Mouse (Mus musculus): ENCODE data around the gene Evl. TPM values are rescaled to one million over a fixed set of nuclear protein-coding genes. Genes with fewer than 3 reads are reported as not detected.

Evl gene
- total and polyA plus RNA-seq, 2 experiments from 2014 or later, result 230 to 285 TPM

DNA sequence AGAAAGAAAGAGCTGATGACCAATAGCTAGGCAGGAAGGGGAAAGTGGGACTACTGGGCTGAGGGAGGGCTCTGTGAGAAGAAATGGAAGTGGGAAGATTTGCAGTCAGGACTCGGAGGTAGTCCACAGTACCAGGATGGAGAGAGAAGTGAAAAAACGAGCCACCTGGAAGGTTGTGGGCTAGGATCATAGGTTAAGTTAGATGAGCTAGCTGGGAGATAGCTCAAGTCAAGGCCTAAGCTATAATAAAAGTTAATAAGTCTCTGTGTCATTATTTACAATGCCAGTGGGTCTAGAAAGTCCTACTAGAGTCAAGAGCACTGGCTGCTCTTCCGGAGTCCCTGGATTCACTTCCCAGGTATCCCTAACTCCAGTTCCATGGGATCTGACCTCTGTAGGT, 164.0 kb downstream of the Evl start:
- H3K27ac ChIP-seq (ENCODE audit: low read depth, low read length), result no peak overlapping the region
- no peaks in the 10 kb centered on the region for H3K9me3 ChIP-seq (ENCODE audit: low read length)
- H3K4me1 ChIP-seq (ENCODE audit: insufficient read depth, low read length), result no peaks in the 10 kb centered on the region
- no peak overlapping the region for H3K4me2 ChIP-seq (ENCODE audit: low read depth, low read length, poor library complexity, severe bottlenecking)
- TF ChIP-seq CTCF (IDR thresholded peaks at IDR 0.05), result no peak
- ATAC-seq (ENCODE audit: low FRiP score) (no peak), DNase-seq (ENCODE audit: low spot score) (no peak)
- no peak overlapping the region for H3K4me3 ChIP-seq (ENCODE audit: low read depth, low read length)
- no peaks in the 10 kb centered on the region for H3K27me3 ChIP-seq (ENCODE audit: insufficient read depth, low read length)
- no peak overlapping the region for H3K9ac ChIP-seq (replicated peaks; ENCODE audit: low read length, poor library complexity, severe bottlenecking)
- 91% methylated on average over 3 of the region's 3 CpGs for WGBS
- H3K36me3 ChIP-seq (ENCODE audit: insufficient read depth, low read length), result no peaks in the 10 kb centered on the region

GRCm38 (mm10) chr12:108722464-108722863, 167.9 kb downstream of the Evl start:
- Histone ChIP-seq H3K9me3 (ENCODE audit: low read length) (no peaks in the 10 kb centered on the region), H3K9ac (replicated peaks; ENCODE audit: low read length, poor library complexity, severe bottlenecking) (no peak overlapping the region), H3K27ac (ENCODE audit: low read depth, low read length) (no peak overlapping the region), H3K4me2 (ENCODE audit: low read depth, low read length, poor library complexity, severe bottlenecking) (no peak overlapping the region), H3K27me3 (ENCODE audit: insufficient read depth, low read length) (no peaks in the 10 kb centered on the region), H3K4me3 (ENCODE audit: low read depth, low read length) (no peak overlapping the region), H3K36me3 (ENCODE audit: insufficient read depth, low read length) (no peaks in the 10 kb centered on the region), H3K4me1 (ENCODE audit: insufficient read depth, low read length) (no peaks in the 10 kb centered on the region)
- TF ChIP-seq CTCF (IDR thresholded peaks at IDR 0.05), result no peak
- ATAC-seq (ENCODE audit: low FRiP score) (no peak), DNase-seq (ENCODE audit: low spot score) (no peak)
- WGBS, result 95% methylated on average over 4 of the region's 4 CpGs

DNA sequence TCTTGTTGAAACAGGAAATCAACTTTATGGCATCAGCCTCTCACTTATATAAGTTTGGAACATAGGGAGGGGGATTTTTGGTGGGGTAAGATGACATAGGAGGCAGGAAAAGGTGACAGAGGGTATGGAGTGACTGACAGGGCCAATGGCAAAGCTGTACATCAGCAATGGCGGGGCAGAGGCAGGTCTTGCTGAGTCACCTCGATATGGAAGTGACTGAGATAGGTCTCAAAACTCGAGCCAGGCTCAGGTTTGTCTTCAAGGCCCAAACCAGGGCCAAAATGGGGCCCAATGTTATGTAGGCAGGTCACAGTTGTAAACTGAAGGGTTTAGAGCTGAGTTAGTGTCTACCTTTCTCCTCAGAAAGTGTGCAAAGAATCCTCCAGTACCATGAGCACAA, 169.3 kb downstream of the Evl start:
- no peak for ATAC-seq (ENCODE audit: low FRiP score)
- H3K9me3 ChIP-seq (ENCODE audit: low read length), result no peaks in the 10 kb centered on the region
- no peaks in the 10 kb centered on the region for H3K27me3 ChIP-seq (ENCODE audit: insufficient read depth, low read length)
- H3K4me1 ChIP-seq (ENCODE audit: insufficient read depth, low read length), result no peaks in the 10 kb centered on the region
- no peak overlapping the region for H3K27ac ChIP-seq (ENCODE audit: low read depth, low read length)
- no peaks in the 10 kb centered on the region for H3K36me3 ChIP-seq (ENCODE audit: insufficient read depth, low read length)
- no peak for TF ChIP-seq CTCF (IDR thresholded peaks at IDR 0.05)
- H3K4me3 ChIP-seq (ENCODE audit: low read depth, low read length), result no peak overlapping the region
- no peak overlapping the region for H3K4me2 ChIP-seq (ENCODE audit: low read depth, low read length, poor library complexity, severe bottlenecking)
- WGBS, result 84% methylated on average over 3 of the region's 3 CpGs
- DNase-seq (ENCODE audit: low spot score), result no peak
- no peak overlapping the region for H3K9ac ChIP-seq (replicated peaks; ENCODE audit: low read length, poor library complexity, severe bottlenecking)

DNA sequence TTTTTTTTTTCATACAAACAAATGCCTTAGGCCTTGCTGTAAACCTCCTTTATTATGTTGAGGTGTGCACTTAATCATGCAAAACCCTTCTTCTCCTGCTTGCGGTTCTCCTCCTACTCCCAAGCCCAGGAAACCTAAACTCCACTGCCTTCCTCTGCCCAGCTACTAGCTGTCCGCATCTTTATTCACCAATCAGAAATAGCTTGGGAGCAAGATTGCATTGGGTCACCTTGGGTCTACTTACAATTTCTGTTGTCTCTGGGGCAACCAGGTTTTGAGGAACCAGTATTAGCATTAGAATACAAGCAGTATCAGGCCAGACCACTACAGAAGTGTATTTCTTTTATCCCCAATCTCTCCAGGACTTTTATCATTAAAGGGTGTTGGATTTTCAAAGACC, 179.9 kb downstream of the Evl start:
- Histone ChIP-seq H3K4me1 (ENCODE audit: insufficient read depth, low read length) (no peaks in the 10 kb centered on the region), H3K4me2 (ENCODE audit: low read depth, low read length, poor library complexity, severe bottlenecking) (no peak overlapping the region), H3K36me3 (ENCODE audit: insufficient read depth, low read length) (no peaks in the 10 kb centered on the region), H3K9ac (replicated peaks; ENCODE audit: low read length, poor library complexity, severe bottlenecking) (no peak overlapping the region), H3K4me3 (ENCODE audit: low read depth, low read length) (no peak overlapping the region), H3K27me3 (ENCODE audit: insufficient read depth, low read length) (no peaks in the 10 kb centered on the region), H3K27ac (ENCODE audit: low read depth, low read length) (no peak overlapping the region), H3K9me3 (ENCODE audit: low read length) (no peaks in the 10 kb centered on the region)
- WGBS, result 93% methylated on average over 2 of the region's 2 CpGs
- DNase-seq (ENCODE audit: low spot score), result no peak
- no peak for ATAC-seq (ENCODE audit: low FRiP score)
- TF ChIP-seq CTCF (IDR thresholded peaks at IDR 0.05), result no peak

DNA sequence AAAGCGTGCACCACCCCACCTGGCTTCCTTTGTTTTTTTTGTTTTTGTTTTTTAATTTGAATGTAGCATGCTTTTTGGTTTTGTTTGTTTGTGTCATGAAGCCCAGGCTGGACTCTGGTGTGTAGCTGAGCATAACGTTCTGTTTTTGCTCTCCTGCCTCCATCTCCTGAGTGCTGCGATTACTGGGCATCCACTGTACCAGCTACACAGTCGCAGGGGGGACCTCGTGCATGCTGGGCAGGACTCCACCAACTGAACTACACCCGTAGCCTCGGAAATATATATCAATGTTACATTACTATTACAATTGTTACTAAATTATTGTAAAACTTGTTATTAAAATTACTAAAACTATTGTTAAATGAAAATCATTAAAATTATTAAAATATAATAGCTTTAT, 183.3 kb downstream of the Evl start:
- Histone ChIP-seq H3K27ac (ENCODE audit: low read depth, low read length) (no peak overlapping the region), H3K9me3 (ENCODE audit: low read length) (no peaks in the 10 kb centered on the region), H3K9ac (replicated peaks; ENCODE audit: low read length, poor library complexity, severe bottlenecking) (no peak overlapping the region), H3K4me2 (ENCODE audit: low read depth, low read length, poor library complexity, severe bottlenecking) (no peak overlapping the region), H3K36me3 (ENCODE audit: insufficient read depth, low read length) (no peaks in the 10 kb centered on the region), H3K4me1 (ENCODE audit: insufficient read depth, low read length) (no peaks in the 10 kb centered on the region), H3K4me3 (ENCODE audit: low read depth, low read length) (no peak overlapping the region), H3K27me3 (ENCODE audit: insufficient read depth, low read length) (no peaks in the 10 kb centered on the region)
- no peak for ATAC-seq (ENCODE audit: low FRiP score)
- TF ChIP-seq CTCF (IDR thresholded peaks at IDR 0.05), result no peak
- DNase-seq (ENCODE audit: low spot score), result no peak
- WGBS, result 94% methylated on average over 7 of the region's 7 CpGs

MicroRNAs within 50 kb of the gene (microRNA counts, 519-probe panel; counts per million panel counts)
- microRNA mmu-miR-342-3p (5,135 counts per million, percentile 92 among the panel's probes with 10 or more counts), microRNA mmu-miR-342-5p (2,353 counts per million, percentile 66 among the panel's probes with 10 or more counts)

Small RNA genes lying within 50 kb of the gene (microRNA-seq; reads per million reads assigned to microRNA genes)
- gene Gm23872 (ENCODE audit: borderline number of aligned reads), result not detected
- 9,780 reads per million, percentile 94 among the genes with 10 or more reads in this experiment for gene Mir342 (ENCODE audit: borderline number of aligned reads)

Other genes with a start within 250 kb of the Evl start
- 9.3 and 10.4 TPM in 2 replicates for gene Hhipl1, start 248.4 kb upstream of the Evl start, total RNA-seq (2014; rRNA removed)
- 2.7 and 2.9 TPM in 2 replicates for gene Hhipl1, start 248.4 kb upstream of the Evl start, polyA plus RNA-seq (2015; fragmentation: Nextera tagmentation; extraction: Ambion mirVana)
- 33.2 and 36.0 TPM in 2 replicates for gene Cyp46a1, start 220.3 kb upstream of the Evl start, total RNA-seq (2014; rRNA removed)
- gene Cyp46a1, start 220.3 kb upstream of the Evl start, polyA plus RNA-seq (2015; fragmentation: Nextera tagmentation; extraction: Ambion mirVana), result 52.0 and 55.3 TPM in 2 replicates
- gene Eml1, start 183.8 kb upstream of the Evl start, total RNA-seq (2014; rRNA removed), result 43.9 and 52.0 TPM in 2 replicates
- gene Eml1, start 183.8 kb upstream of the Evl start, polyA plus RNA-seq (2015; fragmentation: Nextera tagmentation; extraction: Ambion mirVana), result 34.0 and 37.4 TPM in 2 replicates
- gene Degs2, start 147.6 kb downstream of the Evl start, total RNA-seq (2014; rRNA removed), result 0.71 and 2.1 TPM in 2 replicates
- 1.1 and 1.4 TPM in 2 replicates for gene Degs2, start 147.6 kb downstream of the Evl start, polyA plus RNA-seq (2015; fragmentation: Nextera tagmentation; extraction: Ambion mirVana)
- gene Yy1, start 238.3 kb downstream of the Evl start, total RNA-seq (2014; rRNA removed), result 35.4 and 38.3 TPM in 2 replicates
- 7.4 and 9.2 TPM in 2 replicates for gene Yy1, start 238.3 kb downstream of the Evl start, polyA plus RNA-seq (2015; fragmentation: Nextera tagmentation; extraction: Ambion mirVana)

Measured in midbrain, postnatal 0 days (tissue).